Mouse (Mus musculus) liver, adult 2 months (tissue): Measurements from ENCODE around the gene Iqcf3. TPM values are rescaled to one million over a fixed set of nuclear protein-coding genes. Genes with fewer than 3 reads are reported as not detected.

Experiments used
- DNase-seq: peaks from one replicate; pipeline ENCODE4 v3.0.0-alpha.2; 2011; ENCODE audit warnings: low read depth, low spot score; ENCODE audit errors: extremely low read depth
- H3K27ac ChIP-seq: fragments of 200-500 bp; replicated peaks from 2 replicates; pipeline ENCODE4 v1.5.1; 2012; ENCODE audit warnings: low read depth, mild to moderate bottlenecking, control low read depth, inconsistent platforms, low read length; ENCODE audit not compliant: insufficient read depth
- H3K27me3 ChIP-seq: fragments of 200-500 bp; 2 replicates; pipeline ENCODE4 v1.6.1; 2012; ENCODE audit warnings: mild to moderate bottlenecking, moderate library complexity, low read length, inconsistent platforms; ENCODE audit not compliant: control insufficient read depth, insufficient read depth
- H3K36me3 ChIP-seq: fragments of 200-500 bp; 2 replicates; pipeline ENCODE4 v1.6.1; 2012; ENCODE audit warnings: low read length, inconsistent platforms; ENCODE audit not compliant: control insufficient read depth, insufficient read depth
- H3K4me1 ChIP-seq: fragments of 200-500 bp; 2 replicates; pipeline ENCODE4 v1.6.1; 2011; ENCODE audit warnings: low read length; ENCODE audit not compliant: control insufficient read depth, insufficient read depth
- H3K4me3 ChIP-seq: fragments of 200-500 bp; 2 replicates; pipeline ENCODE4 v1.5.1; 2011; ENCODE audit warnings: low read depth, mild to moderate bottlenecking, control low read depth, low read length, moderate library complexity; ENCODE audit not compliant: insufficient read depth
- H3K79me2 ChIP-seq: fragments of 200-500 bp; 2 replicates; pipeline ENCODE4 v1.6.1; 2012; ENCODE audit warnings: inconsistent platforms, mild to moderate bottlenecking, low read length, moderate library complexity; ENCODE audit not compliant: control insufficient read depth, insufficient read depth
- H3K9ac ChIP-seq: fragments of 200-500 bp; 2 replicates; pipeline ENCODE4 v1.6.1; 2012; ENCODE audit warnings: low read depth, mild to moderate bottlenecking, control low read depth, inconsistent platforms, low read length
- CTCF ChIP-seq: fragments of 200-500 bp; IDR thresholded peaks from 2 replicates; pipeline ENCODE4 v1.5.1; 2011; ENCODE audit warnings: low read depth, low read length, control low read depth
- POLR2A ChIP-seq: fragments of 200-500 bp; IDR thresholded peaks from 2 replicates; pipeline ENCODE4 v1.6.1; 2011; ENCODE audit warnings: low read length, control low read depth; ENCODE audit not compliant: insufficient read depth; ENCODE audit errors: extremely low read depth
- WGBS: fragments of 180-500 bp; shearing (Covaris S2); methylation state at CpG from one replicate; pipeline ENCODE4 v1.1.7; 2018; 5-methylcytosine and 5-hydroxymethylcytosine counted together
- polyA plus RNA-seq: library from polyadenylated mRNA; depleted of rRNA; stranded (reverse); fragments of >200 nt; gene quantifications from 2 replicates; pipeline ENCODE4 v1.2.3, GENCODE M21; 2012
- total RNA-seq: library from RNA; depleted of rRNA; stranded (reverse); fragments of >200 nt; gene quantifications from 2 replicates; pipeline ENCODE4 v1.2.3, GENCODE M21; 2014

The Iqcf3 gene
- total and polyA plus RNA-seq, 2 experiments: not detected

DNA sequence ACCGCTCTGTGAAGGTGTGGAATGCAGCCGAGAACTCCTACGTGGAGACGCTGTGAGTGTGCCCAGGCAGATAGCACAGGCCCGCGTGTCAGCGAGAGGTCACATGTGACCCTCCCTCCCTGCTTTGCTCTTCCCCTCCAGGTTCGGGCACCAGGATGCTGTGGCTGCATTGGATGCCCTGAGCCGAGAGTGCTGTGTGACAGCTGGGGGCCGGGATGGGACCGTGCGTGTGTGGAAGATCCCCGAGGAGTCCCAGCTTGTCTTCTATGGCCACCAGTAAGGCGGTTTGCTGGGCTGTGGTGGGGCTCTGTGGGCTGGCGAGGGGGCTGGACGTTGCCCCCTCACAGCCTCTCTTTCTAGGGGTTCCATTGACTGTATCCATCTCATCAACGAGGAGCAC, 77.8 kb downstream of the Iqcf3 start:
- Histone ChIP-seq H3K36me3 (peaks cover 3% of the 10 kb centered on the region; the same call in 1 of the 2 replicates), H3K9ac (no peak overlapping the region), H3K4me1 (no peaks in the 10 kb centered on the region), H3K79me2 (no peaks in the 10 kb centered on the region), H3K27me3 (no peaks in the 10 kb centered on the region), H3K4me3 (no peak overlapping the region), H3K27ac (no peak overlapping the region)
- no peak for DNase-seq
- no peak for TF ChIP-seq CTCF
- no peak for TF ChIP-seq POLR2A
- 96% methylated on average over 17 of the region's 17 CpGs for WGBS

DNA sequence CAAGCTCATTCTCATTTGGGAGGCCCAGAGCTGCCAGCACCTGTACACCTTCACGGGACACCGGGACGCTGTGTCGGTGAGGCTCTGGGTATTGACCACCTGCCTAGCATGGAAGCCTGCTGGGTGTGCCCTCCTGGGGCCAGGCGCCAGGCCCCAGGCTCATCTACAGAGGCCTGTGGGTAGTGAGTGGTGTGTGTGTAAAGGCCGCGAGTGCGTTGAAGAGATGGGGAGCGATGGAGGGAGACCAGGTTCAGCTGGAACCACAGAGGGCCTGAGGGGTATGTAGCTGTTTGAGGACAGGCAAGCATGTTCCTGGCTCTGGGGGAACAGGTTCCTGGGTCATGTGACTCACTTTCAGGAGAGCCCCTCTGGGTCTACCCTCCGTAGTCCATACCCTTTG, 78.3 kb downstream of the Iqcf3 start:
- no peak for DNase-seq
- Histone ChIP-seq H3K4me1 (peaks cover under 1% of the 10 kb centered on the region), H3K79me2 (0 out of 2 replicates have a peak, but pooled peaks cover 2% of the 10 kb centered on the region), H3K27ac (no peak overlapping the region), H3K4me3 (no peak overlapping the region), H3K27me3 (no peaks in the 10 kb centered on the region), H3K36me3 (peaks cover 3% of the 10 kb centered on the region; the same call in 1 of the 2 replicates), H3K9ac (no peak overlapping the region)
- 94% methylated on average over 10 of the region's 10 CpGs for WGBS
- TF ChIP-seq CTCF: no peak
- TF ChIP-seq POLR2A: no peak

- Histone ChIP-seq H3K4me3 (no peak overlapping the region), H3K79me2 (peaks cover 3% of the 10 kb centered on the region; the same call in 1 of the 2 replicates), H3K36me3 (peaks cover 3% of the 10 kb centered on the region; the same call in 1 of the 2 replicates), H3K9ac (no peak overlapping the region), H3K4me1 (peaks cover 5% of the 10 kb centered on the region), H3K27me3 (no peaks in the 10 kb centered on the region), H3K27ac (no peak overlapping the region)
- no peak for DNase-seq
- 91% methylated on average over 17 of the region's 17 CpGs for WGBS
- TF ChIP-seq CTCF: no peak
- no peak for TF ChIP-seq POLR2A
Measured at GRCm38 (mm10) chr9:106482578-106483115, 78.8 kb downstream of the Iqcf3 start.

DNA sequence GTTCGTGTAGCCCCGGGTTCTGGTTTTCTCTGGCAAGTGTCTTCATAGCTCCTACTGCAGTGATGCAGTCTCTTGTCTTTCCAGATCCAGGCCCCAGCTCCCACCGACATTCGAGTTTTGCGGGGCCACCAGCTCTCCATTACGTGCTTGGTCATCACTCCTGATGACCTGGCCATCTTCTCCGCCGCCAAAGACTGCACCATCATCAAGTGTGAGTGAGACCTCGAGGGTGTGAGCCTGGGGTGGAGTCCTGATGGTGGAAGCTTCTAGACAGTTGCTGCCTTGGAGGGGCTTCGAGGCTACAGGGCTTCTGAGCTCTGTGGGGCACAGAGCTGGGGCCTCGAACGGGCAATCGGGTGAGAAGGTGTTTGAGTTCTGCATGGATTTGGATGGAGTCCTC, 79.8 kb downstream of the Iqcf3 start:
- H3K27me3 ChIP-seq: no peaks in the 10 kb centered on the region
- DNase-seq: no peak
- WGBS: 91% methylated on average over 13 of the region's 13 CpGs
- no peak for TF ChIP-seq CTCF
- TF ChIP-seq POLR2A: no peak
- no peak overlapping the region for H3K27ac ChIP-seq
- no peak overlapping the region for H3K9ac ChIP-seq
- no peak overlapping the region for H3K4me3 ChIP-seq
- H3K79me2 ChIP-seq: peaks cover 3% of the 10 kb centered on the region; the same call in 1 of the 2 replicates
- H3K36me3 ChIP-seq: peaks cover 3% of the 10 kb centered on the region; the same call in 1 of the 2 replicates
- H3K4me1 ChIP-seq: peaks cover 6% of the 10 kb centered on the region

- Histone ChIP-seq H3K79me2 (peaks cover 3% of the 10 kb centered on the region; the same call in 1 of the 2 replicates), H3K36me3 (peaks cover 3% of the 10 kb centered on the region; the same call in 1 of the 2 replicates), H3K4me3 (no peak overlapping the region), H3K9ac (no peak overlapping the region), H3K27me3 (no peaks in the 10 kb centered on the region), H3K4me1 (peaks cover 7% of the 10 kb centered on the region), H3K27ac (no peak overlapping the region)
- WGBS: 95% methylated on average over 15 of the region's 15 CpGs
- TF ChIP-seq CTCF (no peak), POLR2A (no peak)
- DNase-seq: no peak
Measured at GRCm38 (mm10) chr9:106481075-106481474, 80.4 kb downstream of the Iqcf3 start.

GRCm38 (mm10) chr9:106480541-106480940, 80.9 kb downstream of the Iqcf3 start:
- Histone ChIP-seq H3K36me3 (peaks cover 3% of the 10 kb centered on the region; the same call in 1 of the 2 replicates), H3K9ac (no peak overlapping the region), H3K27ac (no peak overlapping the region), H3K4me3 (no peak overlapping the region), H3K79me2 (peaks cover 3% of the 10 kb centered on the region; the same call in 1 of the 2 replicates), H3K27me3 (no peaks in the 10 kb centered on the region), H3K4me1 (peaks cover 12% of the 10 kb centered on the region)
- no peak for TF ChIP-seq CTCF
- TF ChIP-seq POLR2A: no peak
- WGBS: 88% methylated on average over 7 of the region's 7 CpGs
- no peak for DNase-seq
